Mouse (Mus musculus): ENCODE results near the gene Ggt6. TPM values are rescaled to one million over a fixed set of nuclear protein-coding genes. Genes with fewer than 3 reads are reported as not detected.

Ggt6 gene
- polyA plus RNA-seq, 1 experiment from 2014 or later = 0.94 TPM

- H3K4me1 ChIP-seq (ENCODE audit: insufficient read depth, low read depth, low read length) = peaks cover 14% of the 10 kb centered on the region
These were observed 42.9 kb downstream of the Ggt6 start for GRCm38 (mm10) chr11:72478228-72478627.

GRCm38 (mm10) chr11:72479499-72479898, 44.2 kb downstream of the Ggt6 start:
- H3K27me3 ChIP-seq (replicated peaks; ENCODE audit: insufficient read depth, low read length) = no peaks in the 10 kb centered on the region
- H3K9ac ChIP-seq (replicated peaks; ENCODE audit: low read depth) = no peak overlapping the region
- DNase-seq (ENCODE audit: low spot score) (no peak), ATAC-seq (no peak)
- 69% methylated on average over 2 of the region's 2 CpGs for WGBS
- TF ChIP-seq CTCF (IDR thresholded peaks at IDR 0.05) = no peak
- TF ChIP-seq EP300 (IDR thresholded peaks at IDR 0.05) = no peak
- H3K36me3 ChIP-seq (ENCODE audit: insufficient read depth, low read length) = no peaks in the 10 kb centered on the region
- H3K4me3 ChIP-seq (ENCODE audit: low read depth, low read length) = no peak overlapping the region
- peaks cover 17% of the 10 kb centered on the region for H3K4me1 ChIP-seq (ENCODE audit: insufficient read depth, low read depth, low read length)
- no peak overlapping the region for H3K27ac ChIP-seq (ENCODE audit: low read length)
- H3K9me3 ChIP-seq (ENCODE audit: low read length) = no peaks in the 10 kb centered on the region
- H3K4me2 ChIP-seq (replicated peaks; ENCODE audit: low read depth, low read length) = no peak overlapping the region

More at GRCm38 (mm10) chr11:72478228-72478627, 42.9 kb downstream of the Ggt6 start:
- H3K27me3 ChIP-seq (replicated peaks; ENCODE audit: insufficient read depth, low read length) = no peaks in the 10 kb centered on the region
- no peak overlapping the region for H3K4me2 ChIP-seq (replicated peaks; ENCODE audit: low read depth, low read length)
- 37% methylated on average over 6 of the region's 6 CpGs for WGBS
- no peak overlapping the region for H3K9ac ChIP-seq (replicated peaks; ENCODE audit: low read depth)
- TF ChIP-seq CTCF (IDR thresholded peaks at IDR 0.05) (no peak), EP300 (IDR thresholded peaks at IDR 0.05) (no peak)
- peak overlapping the region; percentile 11; the same call in 1 of the 2 replicates for H3K27ac ChIP-seq (ENCODE audit: low read length)
- no peaks in the 10 kb centered on the region for H3K9me3 ChIP-seq (ENCODE audit: low read length)
- DNase-seq (ENCODE audit: low spot score) (no peak), ATAC-seq (peak; percentile 18; the same call in 1 of the 2 replicates)
- H3K4me3 ChIP-seq (ENCODE audit: low read depth, low read length) = no peak overlapping the region
- no peaks in the 10 kb centered on the region for H3K36me3 ChIP-seq (ENCODE audit: insufficient read depth, low read length)

GRCm38 (mm10) chr11:72481313-72481712, 46.0 kb downstream of the Ggt6 start:
- Histone ChIP-seq H3K36me3 (ENCODE audit: insufficient read depth, low read length) (no peaks in the 10 kb centered on the region), H3K27ac (ENCODE audit: low read length) (no peak overlapping the region), H3K9me3 (ENCODE audit: low read length) (no peaks in the 10 kb centered on the region), H3K27me3 (replicated peaks; ENCODE audit: insufficient read depth, low read length) (no peaks in the 10 kb centered on the region), H3K4me2 (replicated peaks; ENCODE audit: low read depth, low read length) (no peak overlapping the region), H3K4me1 (ENCODE audit: insufficient read depth, low read depth, low read length) (peaks cover 15% of the 10 kb centered on the region), H3K9ac (replicated peaks; ENCODE audit: low read depth) (no peak overlapping the region), H3K4me3 (ENCODE audit: low read depth, low read length) (no peak overlapping the region)
- 61% methylated on average over 5 of the region's 5 CpGs for whole genome bisulfite sequencing
- TF ChIP-seq EP300 (IDR thresholded peaks at IDR 0.05) = no peak
- no peak for TF ChIP-seq CTCF (IDR thresholded peaks at IDR 0.05)
- DNase-seq (ENCODE audit: low spot score) = no peak
- ATAC-seq = no peak

GRCm38 (mm10) chr11:72481952-72482351, 46.6 kb downstream of the Ggt6 start:
- H3K4me1 ChIP-seq (ENCODE audit: insufficient read depth, low read depth, low read length) = peaks cover 12% of the 10 kb centered on the region
- TF ChIP-seq EP300 (IDR thresholded peaks at IDR 0.05) = no peak
- no peak for TF ChIP-seq CTCF (IDR thresholded peaks at IDR 0.05)
- ATAC-seq = no peak
- H3K27ac ChIP-seq (ENCODE audit: low read length) = no peak overlapping the region
- H3K4me2 ChIP-seq (replicated peaks; ENCODE audit: low read depth, low read length) = no peak overlapping the region
- 76% methylated on average over 4 of the region's 4 CpGs for WGBS
- no peaks in the 10 kb centered on the region for H3K9me3 ChIP-seq (ENCODE audit: low read length)
- no peak for DNase-seq (ENCODE audit: low spot score)
- H3K9ac ChIP-seq (replicated peaks; ENCODE audit: low read depth) = no peak overlapping the region
- H3K36me3 ChIP-seq (ENCODE audit: insufficient read depth, low read length) = no peaks in the 10 kb centered on the region
- H3K27me3 ChIP-seq (replicated peaks; ENCODE audit: insufficient read depth, low read length) = no peaks in the 10 kb centered on the region
- H3K4me3 ChIP-seq (ENCODE audit: low read depth, low read length) = no peak overlapping the region

- Histone ChIP-seq H3K4me2 (replicated peaks; ENCODE audit: low read depth, low read length) (no peak overlapping the region), H3K9me3 (ENCODE audit: low read length) (no peaks in the 10 kb centered on the region), H3K4me1 (ENCODE audit: insufficient read depth, low read depth, low read length) (peaks cover 17% of the 10 kb centered on the region; the same call in 1 of the 2 replicates), H3K27me3 (replicated peaks; ENCODE audit: insufficient read depth, low read length) (0 out of 2 replicates have a peak, but pooled peaks cover 3% of the 10 kb centered on the region), H3K9ac (replicated peaks; ENCODE audit: low read depth) (no peak overlapping the region), H3K4me3 (ENCODE audit: low read depth, low read length) (no peak overlapping the region), H3K36me3 (ENCODE audit: insufficient read depth, low read length) (no peaks in the 10 kb centered on the region), H3K27ac (ENCODE audit: low read length) (0 out of 2 replicates have a peak overlapping the region, but pooled peaks have one; percentile 9)
- TF ChIP-seq EP300 (IDR thresholded peaks at IDR 0.05) = no peak
- no peak for TF ChIP-seq CTCF (IDR thresholded peaks at IDR 0.05)
- ATAC-seq (no peak), DNase-seq (ENCODE audit: low spot score) (no peak)
- WGBS = 23% methylated on average over 6 of the region's 6 CpGs
These were observed 49.2 kb downstream of the Ggt6 start for GRCm38 (mm10) chr11:72484549-72484948.

GRCm38 (mm10) chr11:72485157-72485556, 49.8 kb downstream of the Ggt6 start:
- H3K4me2 ChIP-seq (replicated peaks; ENCODE audit: low read depth, low read length) = no peak overlapping the region
- H3K9ac ChIP-seq (replicated peaks; ENCODE audit: low read depth) = no peak overlapping the region
- H3K4me3 ChIP-seq (ENCODE audit: low read depth, low read length) = no peak overlapping the region
- no peak for ATAC-seq
- H3K4me1 ChIP-seq (ENCODE audit: insufficient read depth, low read depth, low read length) = peaks cover 17% of the 10 kb centered on the region; the same call in 1 of the 2 replicates
- H3K27ac ChIP-seq (ENCODE audit: low read length) = no peak overlapping the region
- TF ChIP-seq CTCF (IDR thresholded peaks at IDR 0.05) (no peak), EP300 (IDR thresholded peaks at IDR 0.05) (no peak)
- 0 out of 2 replicates have a peak, but pooled peaks cover 3% of the 10 kb centered on the region for H3K27me3 ChIP-seq (replicated peaks; ENCODE audit: insufficient read depth, low read length)
- DNase-seq (ENCODE audit: low spot score) = no peak
- no peaks in the 10 kb centered on the region for H3K9me3 ChIP-seq (ENCODE audit: low read length)
- H3K36me3 ChIP-seq (ENCODE audit: insufficient read depth, low read length) = no peaks in the 10 kb centered on the region
- 51% methylated on average over 5 of the region's 5 CpGs for WGBS
